Comparison of ENCODE assay signal across 17 mouse cellular contexts in genomic region chr3:27234976-27235375, GRCm38 (mm10).
"Had no signal": no experiment of that assay in that cellular context is flagged by ENCODE, and none has a peak within 500 bp of the region (broad histone marks: within the 10 kb centered on the region; RNA-seq: fewer than 3 reads in every experiment).

No protein-coding gene starts in this region.

- H3K27ac ChIP-seq: midbrain, embryonic 10.5 days; midbrain, embryonic 12.5 days; neural tube, embryonic 13.5 days; neural tube, embryonic 15.5 days had no signal

- H3K4me3 ChIP-seq: megakaryocyte, embryonic 14.5 days; midbrain, embryonic 10.5 days; midbrain, embryonic 12.5 days; myocyte; neural tube, embryonic 13.5 days; neural tube, embryonic 15.5 days had no signal

- H3K27me3 ChIP-seq: midbrain, embryonic 12.5 days; neural tube, embryonic 13.5 days; neural tube, embryonic 15.5 days had no signal

- H3K9ac ChIP-seq: lung, embryonic 14.5 days; midbrain, embryonic 12.5 days; neural tube, embryonic 13.5 days; neural tube, embryonic 15.5 days had no signal

- ATAC-seq: midbrain, embryonic 16.5 days had no signal

- H3K36me3 ChIP-seq: midbrain, embryonic 10.5 days; midbrain, embryonic 12.5 days; neural tube, embryonic 13.5 days; neural tube, embryonic 15.5 days had no signal

- H3K4me1 ChIP-seq: midbrain, embryonic 10.5 days; midbrain, embryonic 12.5 days; neural tube, embryonic 13.5 days; neural tube, embryonic 15.5 days had no signal

- H3K9me3 ChIP-seq: megakaryocyte, embryonic 14.5 days; midbrain, embryonic 10.5 days; midbrain, embryonic 12.5 days; neural tube, embryonic 13.5 days; neural tube, embryonic 15.5 days had no signal

- H3K4me2 ChIP-seq: lung, embryonic 14.5 days; midbrain, embryonic 12.5 days; neural tube, embryonic 13.5 days; neural tube, embryonic 15.5 days had no signal

- DNase-seq: lung, embryonic 14.5 days; lung, postnatal 10 days; lung, postnatal 4 days; midbrain, embryonic 14.5 days; retina, postnatal 1 day; right cerebral cortex, adult 18-20 months; spleen, adult 18-20 months; thymus, adult 18-20 months; thymus, postnatal 14 days; thymus, postnatal 36 days had no signal
